Mouse (Mus musculus) c-Kit-positive CD71-negative TER-119-negative erythroid progenitor cells, embryonic 14.5 days (primary cell): ENCODE measurements around the gene Thnsl1.
A peak's percentile ranks its signal among the peaks of the same experiment; 100 is the strongest.
"Not testable (repeated sequence)": the region's sequence is repeated elsewhere in the genome, so short reads cannot be mapped to it uniquely, and the experiment has no call there.

Experiments
- DNase-seq: peaks from one replicate; pipeline ENCODE4 v3.0.0-alpha.2; 2013; ENCODE audit warnings: low read depth

Thnsl1 gene

DNA sequence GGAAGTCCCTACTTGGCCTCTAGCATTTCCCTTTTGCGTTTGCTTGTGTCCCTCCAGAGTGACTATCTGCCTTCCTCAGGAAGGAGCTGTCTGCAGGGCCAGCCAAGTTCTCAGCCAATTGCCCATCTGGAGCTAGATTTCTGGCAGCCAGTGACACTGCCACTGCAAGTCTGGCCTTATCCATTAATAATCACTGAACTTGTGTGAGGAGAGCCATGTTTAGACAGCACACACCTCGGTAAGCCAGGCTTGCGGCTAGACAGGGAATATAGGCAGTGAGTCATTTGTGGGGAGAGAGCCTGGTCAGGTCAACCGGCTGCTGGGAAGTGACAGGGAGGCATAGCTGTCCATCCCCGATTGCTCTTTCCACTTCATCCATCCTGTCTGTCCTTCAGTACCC is 31.3 kb downstream of the Thnsl1 start:
- DNase-seq, result no peak

DNA sequence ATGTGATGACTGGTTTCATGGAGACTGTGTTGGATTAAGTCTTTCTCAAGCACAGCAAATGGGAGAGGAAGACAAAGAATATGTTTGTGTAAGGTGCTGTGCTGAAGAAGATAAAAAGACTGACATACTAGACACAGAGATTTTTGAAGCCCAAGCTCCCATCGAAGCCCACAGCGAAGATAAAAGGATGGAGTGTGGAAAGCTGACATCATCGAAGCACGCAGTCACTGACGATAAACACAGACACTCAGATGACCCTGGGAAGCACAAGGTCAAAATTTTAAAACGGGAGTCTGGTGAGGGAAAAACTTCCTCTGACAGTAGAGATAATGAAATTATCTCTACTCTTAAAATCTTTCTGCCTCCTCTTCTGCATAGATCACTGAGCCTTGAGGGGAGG is 38.6 kb downstream of the Thnsl1 start:
- DNase-seq, result not testable (repeated sequence)

DNA sequence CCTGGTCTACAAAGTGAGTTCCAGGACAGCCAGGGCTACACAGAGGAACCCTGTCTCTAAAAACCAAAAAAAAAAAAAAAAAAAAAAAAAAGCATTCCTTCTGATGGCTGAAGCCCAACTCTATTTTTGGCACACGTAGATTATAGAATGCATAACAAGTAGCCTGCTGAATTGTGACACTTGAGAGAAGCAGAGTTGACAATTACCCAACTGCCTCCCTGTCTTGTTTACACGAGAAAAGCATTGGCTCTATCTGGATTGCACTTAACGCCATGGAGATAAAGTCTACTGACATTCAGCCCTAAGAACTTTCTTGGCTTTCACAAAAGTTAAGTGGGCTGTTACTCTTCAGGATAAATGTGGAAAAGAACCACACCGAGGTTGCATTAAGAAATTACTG is 39.5 kb downstream of the Thnsl1 start:
- no peak for DNase-seq

DNA sequence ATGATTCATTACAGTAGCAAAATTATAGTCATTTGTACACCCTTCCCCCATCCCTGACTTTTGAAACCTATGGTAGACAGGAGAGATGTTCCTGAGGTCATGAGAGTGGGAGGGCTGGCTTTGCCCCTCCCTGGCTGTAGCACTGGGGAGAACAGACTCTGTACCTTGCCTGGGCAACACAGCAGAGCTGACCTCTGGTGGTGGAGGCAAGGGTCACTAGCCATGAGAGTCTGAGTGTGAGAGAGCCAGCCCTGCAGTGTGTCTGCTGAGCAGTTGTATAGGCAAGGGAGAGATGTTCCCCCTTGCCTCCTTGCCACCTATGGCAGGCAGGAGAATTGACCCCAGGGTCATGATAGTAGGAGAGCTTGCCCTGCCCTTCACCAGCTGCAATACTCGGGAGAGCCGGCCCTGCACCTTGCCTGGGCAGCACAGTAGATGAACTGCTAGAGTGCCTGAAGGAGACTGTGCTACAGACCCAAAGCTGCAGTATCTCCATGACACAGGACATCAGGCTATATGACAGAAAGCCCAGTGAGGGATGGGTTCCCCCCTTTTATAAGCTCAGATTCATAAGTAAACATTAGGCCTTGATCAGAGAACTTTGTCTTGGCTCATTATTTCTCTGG is 40.1 kb downstream of the Thnsl1 start:
- no peak for DNase-seq

DNA sequence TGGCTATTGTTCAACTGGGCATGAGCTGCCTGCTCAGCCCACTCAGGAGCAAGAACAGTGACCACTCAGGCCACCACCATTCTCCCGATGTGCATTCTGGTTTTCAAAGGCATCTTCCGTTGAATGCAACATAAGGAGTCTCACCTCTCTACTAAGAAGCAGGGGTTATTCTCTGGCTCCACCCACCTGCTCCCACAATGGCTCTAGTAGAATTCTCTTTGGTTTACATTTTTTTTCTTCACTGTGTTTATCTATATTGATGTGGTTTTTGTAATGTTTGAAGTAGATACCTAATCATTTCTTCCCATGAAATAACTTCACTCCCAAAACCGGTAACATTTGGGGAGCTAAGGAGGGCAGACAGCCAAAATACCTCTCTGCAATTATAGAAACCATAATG is 48.1 kb downstream of the Thnsl1 start:
- no peak for DNase-seq

DNA sequence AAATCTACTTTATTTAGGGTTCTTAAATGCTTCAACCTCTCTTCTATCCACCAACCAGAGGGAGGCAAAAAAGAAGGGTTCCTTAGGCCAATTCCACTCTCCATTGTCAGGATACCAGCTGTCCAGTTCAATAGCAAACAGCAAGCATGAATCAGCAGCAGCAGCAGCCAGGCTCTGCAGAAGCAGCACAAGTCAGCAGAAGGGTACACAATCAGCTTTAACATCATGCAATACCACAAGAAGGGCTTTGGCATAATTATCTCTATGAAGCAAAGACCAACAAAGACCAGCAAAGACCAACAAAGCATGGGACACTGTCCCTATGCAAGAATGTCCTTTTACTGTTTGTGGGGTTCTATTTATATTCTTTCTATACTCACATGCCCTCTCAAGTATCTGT is 48.8 kb downstream of the Thnsl1 start:
- no peak for DNase-seq

DNA sequence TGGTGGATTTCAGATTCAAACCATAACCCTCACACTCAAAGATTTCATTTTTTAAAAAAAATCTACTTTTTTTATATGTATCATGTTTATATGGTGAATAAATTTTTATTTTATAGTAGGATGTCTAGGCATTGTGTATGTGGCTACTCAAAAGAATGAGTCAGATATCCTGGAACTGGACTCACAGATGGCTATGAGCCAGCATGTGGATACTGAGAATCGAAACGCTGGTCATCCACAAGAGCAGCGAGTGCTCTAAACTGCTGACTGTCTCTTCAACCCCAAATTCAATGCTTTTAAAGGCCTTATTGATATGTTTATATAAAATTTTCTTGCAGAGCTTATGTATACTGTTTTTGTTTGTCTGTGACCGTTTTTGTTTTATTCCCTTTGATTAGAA is 52.8 kb downstream of the Thnsl1 start:
- no peak for DNase-seq

DNA sequence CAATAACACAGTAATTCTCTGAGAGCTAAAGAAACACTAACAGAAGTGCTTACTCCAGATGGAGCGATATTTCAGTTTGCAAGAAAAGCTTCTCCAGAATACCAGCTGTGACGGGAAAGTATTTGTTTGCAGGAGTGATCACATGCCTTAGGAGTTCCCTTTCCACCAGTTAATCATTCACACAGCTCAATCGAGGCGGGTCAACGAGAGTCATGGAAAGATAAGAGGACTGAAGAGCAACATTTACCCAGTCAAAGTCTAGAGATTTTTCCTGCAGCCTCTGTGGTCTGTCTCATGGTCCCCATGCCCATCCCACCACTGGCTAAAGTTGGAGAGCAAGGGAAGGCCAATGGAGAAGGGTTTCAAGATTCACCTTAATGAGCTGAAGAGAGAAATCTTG is 53.6 kb downstream of the Thnsl1 start:
- no peak for DNase-seq

DNA sequence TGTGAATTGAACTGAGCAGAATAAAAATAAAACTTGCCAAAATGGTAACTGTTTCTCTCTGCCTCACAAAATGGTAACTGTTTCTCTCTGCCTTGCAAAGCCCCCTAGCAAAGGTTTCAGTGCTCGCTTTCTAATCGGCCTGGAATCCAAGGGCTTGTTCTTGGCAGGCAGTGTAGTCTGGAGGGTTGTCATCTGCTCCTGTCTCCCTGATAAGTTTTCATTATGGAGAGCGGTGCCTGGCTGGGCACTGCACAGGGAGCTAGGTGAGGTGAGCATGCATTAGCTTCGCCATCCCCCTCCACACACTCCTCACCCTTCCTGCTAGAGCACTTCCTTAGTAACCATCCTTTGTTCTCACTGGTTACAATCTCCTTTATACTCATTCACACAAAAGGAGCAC is 54.5 kb downstream of the Thnsl1 start:
- DNase-seq, result no peak

DNA sequence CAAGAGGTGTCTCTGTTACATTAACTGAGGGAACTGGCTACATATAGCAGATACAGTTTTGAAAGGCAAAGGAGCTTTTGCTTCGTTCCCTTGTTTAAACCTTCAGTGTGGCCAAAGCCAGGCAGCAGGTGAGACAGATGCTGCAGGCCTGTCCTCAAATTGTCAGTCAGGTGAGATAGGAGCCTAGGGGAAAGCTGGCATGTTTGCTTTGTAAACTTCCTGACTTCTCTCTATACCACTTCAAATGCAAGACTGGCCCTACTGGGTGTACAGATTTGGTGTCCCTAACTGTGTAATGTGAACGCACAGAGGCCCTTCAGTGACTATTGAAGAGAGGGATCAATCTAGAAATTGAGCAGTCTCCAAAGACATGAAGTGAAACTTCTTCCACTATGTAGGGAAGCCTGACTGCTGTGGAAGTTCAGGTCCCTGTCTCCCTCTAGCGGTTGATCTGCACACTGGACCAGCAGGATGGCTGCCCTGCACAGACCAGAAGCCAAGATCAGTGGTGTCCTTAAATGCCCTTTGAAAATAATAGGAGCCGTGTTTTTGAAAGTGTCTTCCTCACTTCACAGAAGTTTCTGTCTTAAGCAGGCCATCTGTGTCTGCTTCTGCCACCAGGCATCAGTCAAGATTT is 56.0 kb downstream of the Thnsl1 start:
- peak; percentile 54 for DNase-seq

DNA sequence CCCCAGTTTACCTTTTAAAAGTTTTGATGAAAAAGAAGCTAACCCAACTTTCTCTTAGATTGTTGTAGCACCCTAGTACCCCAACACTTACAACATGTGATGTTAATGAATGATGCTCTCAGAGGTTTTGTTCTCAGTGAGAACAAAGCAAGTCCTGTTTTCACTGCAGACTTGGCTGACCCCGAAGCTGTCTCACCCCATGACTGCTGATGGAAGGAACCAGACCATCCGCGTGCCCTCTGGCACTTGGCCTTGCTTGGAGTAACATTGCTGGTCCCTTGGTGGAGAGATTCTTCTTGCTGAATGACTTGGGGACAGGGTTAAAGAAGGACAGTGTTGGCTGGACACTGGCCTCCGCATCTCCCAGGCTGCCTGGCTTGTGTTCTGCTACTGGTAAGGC is 58.5 kb downstream of the Thnsl1 start:
- DNase-seq, result no peak
